Mouse (Mus musculus) right cerebral cortex, adult 18-20 months (tissue): ENCODE results near the gene Ankrd33.

Source experiments
- DNase-seq: peaks from one replicate; pipeline ENCODE4 v3.0.0; 2022; ENCODE audit warnings: mixed read lengths

Ankrd33 gene

DNA sequence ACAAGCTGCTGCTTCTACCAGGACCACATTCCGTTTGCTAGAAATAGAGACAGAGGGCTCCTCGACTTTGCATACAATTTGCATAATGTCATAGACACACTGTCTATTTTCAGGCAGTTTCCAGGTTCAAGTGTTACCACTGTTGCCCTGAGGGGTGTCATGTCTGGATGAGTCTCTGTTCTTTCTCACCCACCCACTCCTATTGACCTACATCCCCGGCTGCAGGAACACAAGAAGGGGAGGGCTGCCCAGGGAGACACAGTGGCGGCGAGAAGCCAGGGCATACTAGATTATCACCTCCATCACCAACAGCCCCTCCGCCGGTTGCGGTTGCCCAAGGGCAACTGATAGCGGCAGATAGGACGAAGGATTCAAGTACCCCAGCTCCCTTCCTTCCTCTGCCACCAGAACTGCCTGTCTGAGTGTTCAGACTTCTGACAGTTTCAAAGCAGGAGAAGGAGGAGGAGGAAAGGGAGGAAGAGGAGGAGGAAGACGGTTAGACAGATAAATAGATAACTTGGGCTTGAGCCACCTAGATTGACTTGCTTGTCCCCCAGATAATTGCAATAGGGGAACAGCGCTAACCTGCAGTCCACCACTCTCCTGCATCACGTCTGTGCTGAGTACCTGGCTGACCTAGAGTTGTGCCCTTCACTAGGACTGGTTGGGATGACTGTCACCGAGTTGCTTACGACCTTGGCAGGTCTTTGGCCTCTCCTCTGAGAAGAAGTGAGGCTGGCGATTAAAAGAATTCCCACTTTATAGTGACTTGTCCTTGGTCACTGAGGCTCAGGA is 31.8 kb downstream of the Ankrd33 start:
- no peak for DNase-seq

GRCm38 (mm10) chr15:101147910-101148273 is 32.3 kb downstream of the Ankrd33 start:
- DNase-seq = no peak

DNA sequence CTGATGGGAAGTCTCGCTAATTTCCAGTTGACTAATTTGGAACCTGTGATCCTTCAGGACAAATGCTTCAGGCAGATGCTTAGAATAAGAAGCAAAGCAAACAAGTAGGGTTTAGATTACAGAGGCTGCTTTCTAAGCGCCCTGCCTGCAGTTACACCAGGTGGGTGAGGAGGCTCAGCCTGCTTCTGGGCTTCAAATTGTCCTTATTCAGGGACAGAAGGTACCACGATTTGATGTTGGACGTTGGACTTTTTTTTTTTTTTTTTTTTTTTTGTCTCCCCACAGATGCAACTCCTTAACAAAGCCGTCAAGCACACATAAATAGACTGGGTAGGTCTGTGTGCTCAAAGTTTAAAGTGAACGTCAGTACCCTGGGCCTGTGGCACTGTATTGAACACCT is 33.0 kb downstream of the Ankrd33 start:
- no peak for DNase-seq

DNA sequence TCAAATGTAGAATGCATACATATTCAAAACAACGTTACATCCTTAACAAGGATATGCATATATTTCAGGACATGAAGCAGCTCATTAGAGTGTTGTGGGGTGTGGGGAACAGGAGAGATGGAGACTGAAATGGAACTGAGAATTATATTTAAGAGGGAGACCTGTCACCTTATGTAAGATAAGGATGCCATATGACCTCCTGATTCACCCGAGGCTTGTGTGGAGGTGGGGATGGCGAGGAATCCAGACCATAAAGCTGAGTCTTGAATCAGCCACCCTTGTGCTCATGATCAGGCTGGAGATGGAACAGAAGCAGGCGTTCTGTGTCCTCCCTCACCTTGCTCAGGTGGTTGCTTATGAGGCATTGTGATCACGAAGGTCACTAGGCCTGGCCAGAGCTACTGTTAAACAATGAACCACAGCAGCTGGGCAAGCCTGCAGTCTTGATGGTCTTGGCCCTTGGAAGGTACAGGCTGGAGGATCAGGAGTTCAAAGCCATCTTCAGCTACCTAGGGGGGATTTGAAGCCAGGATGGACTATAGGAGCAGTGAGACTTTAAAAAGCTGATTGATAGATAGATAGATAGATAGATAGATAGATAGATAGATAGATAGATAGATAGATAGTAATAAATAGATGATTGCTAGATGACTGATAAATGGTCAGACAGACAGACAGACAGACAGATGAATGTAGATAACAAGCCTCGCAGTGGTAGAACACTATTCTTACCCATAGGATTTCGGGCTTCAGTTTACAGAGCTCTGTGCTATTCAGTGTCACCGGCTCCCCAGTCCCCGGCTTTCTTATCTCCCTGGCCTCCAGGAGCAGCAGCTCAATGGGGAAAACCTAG is 36.1 kb downstream of the Ankrd33 start:
- DNase-seq = no peak

DNA sequence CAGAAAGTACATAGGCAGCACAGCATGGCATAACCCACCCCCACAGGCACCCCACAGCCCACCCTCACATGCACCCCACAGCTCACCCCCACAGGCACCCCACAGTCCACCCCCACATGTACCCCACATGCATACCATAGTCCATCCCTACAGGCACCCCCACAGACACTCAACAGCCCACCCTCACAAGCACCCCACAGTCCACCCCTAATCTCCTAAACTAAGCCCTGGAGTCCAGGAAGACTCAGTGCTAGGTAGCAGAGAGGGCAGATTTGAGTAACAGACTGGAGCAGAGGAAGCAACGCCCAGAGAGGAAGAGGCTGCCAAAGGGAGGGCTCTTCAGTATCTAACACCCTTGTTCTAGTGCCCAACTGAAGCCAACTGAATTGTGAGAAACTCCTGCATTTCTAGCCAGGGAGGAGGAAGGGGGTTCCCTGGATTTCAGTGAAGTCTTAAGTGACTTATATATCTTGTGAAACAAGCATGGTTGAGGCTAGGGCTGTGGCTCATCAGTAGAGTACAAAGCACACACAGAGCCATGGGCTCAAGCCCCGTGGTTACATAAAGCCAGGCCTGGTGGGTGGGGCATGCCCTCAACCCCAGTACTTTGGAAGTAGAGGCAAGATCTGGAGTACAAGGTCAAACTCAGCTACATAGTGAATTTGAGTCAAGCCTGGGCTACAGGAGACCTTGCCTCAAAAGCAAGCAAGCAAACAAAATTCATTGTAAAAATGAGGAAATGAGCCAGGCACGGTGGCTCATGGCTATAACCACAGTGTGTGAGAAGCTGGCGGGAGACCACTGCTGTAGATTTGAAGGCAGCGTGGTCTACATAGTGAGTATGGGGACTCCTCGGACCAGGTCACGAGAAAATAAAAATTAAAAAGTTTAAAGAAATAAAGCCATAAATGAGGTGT is 39.4 kb downstream of the Ankrd33 start:
- no peak for DNase-seq

- DNase-seq = no peak
Observed at GRCm38 (mm10) chr15:101160128-101160527, 44.6 kb downstream of the Ankrd33 start.

- DNase-seq = peak; percentile 45
Observed at GRCm38 (mm10) chr15:101160591-101160990, 45.0 kb downstream of the Ankrd33 start.

- no peak for DNase-seq
Observed at GRCm38 (mm10) chr15:101161534-101161933, 46.0 kb downstream of the Ankrd33 start.

GRCm38 (mm10) chr15:101163056-101163458 is 47.5 kb downstream of the Ankrd33 start:
- peak; percentile 46 for DNase-seq

DNA sequence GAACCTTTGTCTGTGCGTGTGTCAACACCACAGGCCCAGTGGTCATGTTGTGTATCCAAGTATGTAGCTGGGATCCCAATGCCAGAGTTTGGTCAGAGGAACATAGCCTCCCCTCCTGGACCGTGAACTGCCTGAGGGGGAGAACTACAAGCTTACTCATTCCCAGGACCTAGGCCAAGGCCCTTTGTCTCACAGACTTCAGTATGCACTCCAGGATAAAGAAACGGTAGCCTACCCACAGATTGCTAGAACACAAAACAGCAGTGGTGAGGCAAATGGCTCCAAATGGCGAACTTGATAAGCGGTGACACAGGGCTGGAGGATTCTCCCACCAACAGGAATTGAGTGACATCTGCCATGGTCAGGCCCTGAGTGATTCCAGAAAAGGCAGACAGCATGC is 48.3 kb downstream of the Ankrd33 start:
- no peak for DNase-seq

- DNase-seq = no peak
Observed at GRCm38 (mm10) chr15:101164291-101164690, 48.7 kb downstream of the Ankrd33 start.

GRCm38 (mm10) chr15:101165658-101166437 is 50.3 kb downstream of the Ankrd33 start:
- no peak for DNase-seq

DNA sequence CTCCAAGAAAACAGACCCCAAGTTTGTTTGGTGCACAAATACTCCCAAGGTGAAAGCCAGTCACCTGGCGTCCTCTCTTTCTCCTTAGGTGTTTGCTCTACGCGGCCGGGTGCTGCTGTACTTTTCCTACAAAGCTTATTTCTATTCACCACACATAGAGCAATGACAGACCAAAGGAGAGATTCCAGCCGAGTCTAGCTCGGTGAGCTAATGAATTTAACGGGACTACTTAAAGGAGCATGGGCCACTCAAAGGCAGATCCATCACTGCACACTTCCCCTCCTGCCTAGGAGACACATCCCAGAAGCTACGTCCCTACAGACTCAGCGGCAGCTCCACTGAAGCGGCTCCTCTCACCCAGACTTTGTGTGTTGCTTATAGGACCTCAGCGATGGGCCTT is 52.0 kb downstream of the Ankrd33 start:
- DNase-seq = no peak
